Mouse (Mus musculus): Measurements from ENCODE around the gene Psmg3. TPM values are rescaled to one million over a fixed set of nuclear protein-coding genes. Genes with fewer than 3 reads are reported as not detected.

The Psmg3 gene
- polyA plus RNA-seq, 1 experiment from 2014 or later: 49.6 TPM

- Histone ChIP-seq H3K4me1 (ENCODE audit: control insufficient read depth, insufficient read depth, low read length) (no peaks in the 10 kb centered on the region), H3K27ac (ENCODE audit: low read depth, low read length) (no peak within 1 kb of the TSS), H3K36me3 (ENCODE audit: control insufficient read depth, insufficient read depth, low read length) (peaks cover 13% of the 10 kb centered on the region), H3K4me3 (ENCODE audit: low read depth, low read length) (no peak within 1 kb of the TSS), H3K9ac (ENCODE audit: low read depth, low read length) (no peak within 1 kb of the TSS), H3K9me3 (replicated peaks; ENCODE audit: control insufficient read depth, low read length) (no peaks in the 10 kb centered on the region), H3K27me3 (ENCODE audit: control insufficient read depth, insufficient read depth, low read length) (peaks cover 6% of the 10 kb centered on the region; the same call in 1 of the 2 replicates), H3K4me2 (no peak within 1 kb of the TSS)
- ATAC-seq (replicated peaks; ENCODE audit: insufficient number of reproducible peaks, low FRiP score, low TSS enrichment): no peak
- 83% methylated on average over 9 of the region's 9 CpGs for WGBS (ENCODE audit: insufficient replicate concordance)
These were observed 7.0 kb downstream of the Psmg3 start, which contains the start of gene Tmem184a for GRCm38 (mm10) chr5:139819538-139820181. TSS of gene Tmem184a (minus strand) at chr5:139819917.

GRCm38 (mm10) chr5:139818801-139819200 lies 7.9 kb downstream of the Psmg3 start:
- Histone ChIP-seq H3K36me3 (ENCODE audit: control insufficient read depth, insufficient read depth, low read length) (peaks cover 13% of the 10 kb centered on the region), H3K27me3 (ENCODE audit: control insufficient read depth, insufficient read depth, low read length) (peaks cover 15% of the 10 kb centered on the region), H3K9me3 (replicated peaks; ENCODE audit: control insufficient read depth, low read length) (no peaks in the 10 kb centered on the region), H3K9ac (ENCODE audit: low read depth, low read length) (no peak overlapping the region), H3K27ac (ENCODE audit: low read depth, low read length) (peak overlapping the region; percentile 35; the same call in 1 of the 2 replicates), H3K4me3 (ENCODE audit: low read depth, low read length) (no peak overlapping the region), H3K4me1 (ENCODE audit: control insufficient read depth, insufficient read depth, low read length) (no peaks in the 10 kb centered on the region), H3K4me2 (no peak overlapping the region)
- ATAC-seq (replicated peaks; ENCODE audit: insufficient number of reproducible peaks, low FRiP score, low TSS enrichment): 0 out of 2 replicates have a peak, but pooled peaks have one; percentile 52
- WGBS (ENCODE audit: insufficient replicate concordance): 38% methylated on average over 4 of the region's 4 CpGs

GRCm38 (mm10) chr5:139818056-139818455 lies 8.6 kb downstream of the Psmg3 start:
- Histone ChIP-seq H3K9me3 (replicated peaks; ENCODE audit: control insufficient read depth, low read length) (no peaks in the 10 kb centered on the region), H3K4me3 (ENCODE audit: low read depth, low read length) (no peak overlapping the region), H3K27ac (ENCODE audit: low read depth, low read length) (peak overlapping the region; percentile 35; the same call in 1 of the 2 replicates), H3K4me2 (no peak overlapping the region), H3K9ac (ENCODE audit: low read depth, low read length) (no peak overlapping the region; the same call in 1 of the 2 replicates), H3K36me3 (ENCODE audit: control insufficient read depth, insufficient read depth, low read length) (peaks cover 6% of the 10 kb centered on the region; the same call in 1 of the 2 replicates), H3K4me1 (ENCODE audit: control insufficient read depth, insufficient read depth, low read length) (no peaks in the 10 kb centered on the region), H3K27me3 (ENCODE audit: control insufficient read depth, insufficient read depth, low read length) (peaks cover 21% of the 10 kb centered on the region)
- peak; percentile 60; the same call in 1 of the 2 replicates for ATAC-seq (replicated peaks; ENCODE audit: insufficient number of reproducible peaks, low FRiP score, low TSS enrichment)
- 52% methylated on average over 3 of the region's 3 CpGs for WGBS (ENCODE audit: insufficient replicate concordance)

GRCm38 (mm10) chr5:139817292-139817691 lies 9.4 kb downstream of the Psmg3 start:
- ATAC-seq (replicated peaks; ENCODE audit: insufficient number of reproducible peaks, low FRiP score, low TSS enrichment): no peak
- Histone ChIP-seq H3K36me3 (ENCODE audit: control insufficient read depth, insufficient read depth, low read length) (0 out of 2 replicates have a peak, but pooled peaks cover 4% of the 10 kb centered on the region), H3K4me2 (no peak overlapping the region), H3K27me3 (ENCODE audit: control insufficient read depth, insufficient read depth, low read length) (peaks cover 27% of the 10 kb centered on the region), H3K4me3 (ENCODE audit: low read depth, low read length) (no peak overlapping the region), H3K9me3 (replicated peaks; ENCODE audit: control insufficient read depth, low read length) (no peaks in the 10 kb centered on the region), H3K4me1 (ENCODE audit: control insufficient read depth, insufficient read depth, low read length) (no peaks in the 10 kb centered on the region), H3K9ac (ENCODE audit: low read depth, low read length) (no peak overlapping the region), H3K27ac (ENCODE audit: low read depth, low read length) (no peak overlapping the region)
- 6% methylated on average over 1 of the region's 1 CpGs for WGBS (ENCODE audit: insufficient replicate concordance)

GRCm38 (mm10) chr5:139816445-139816844 lies 10.2 kb downstream of the Psmg3 start:
- Histone ChIP-seq H3K36me3 (ENCODE audit: control insufficient read depth, insufficient read depth, low read length) (no peaks in the 10 kb centered on the region), H3K4me2 (no peak overlapping the region), H3K9ac (ENCODE audit: low read depth, low read length) (no peak overlapping the region), H3K4me3 (ENCODE audit: low read depth, low read length) (no peak overlapping the region), H3K27ac (ENCODE audit: low read depth, low read length) (no peak overlapping the region), H3K27me3 (ENCODE audit: control insufficient read depth, insufficient read depth, low read length) (peaks cover 27% of the 10 kb centered on the region), H3K9me3 (replicated peaks; ENCODE audit: control insufficient read depth, low read length) (no peaks in the 10 kb centered on the region), H3K4me1 (ENCODE audit: control insufficient read depth, insufficient read depth, low read length) (peaks cover 6% of the 10 kb centered on the region; the same call in 1 of the 2 replicates)
- ATAC-seq (replicated peaks; ENCODE audit: insufficient number of reproducible peaks, low FRiP score, low TSS enrichment): no peak

GRCm38 (mm10) chr5:139815964-139816363 lies 10.7 kb downstream of the Psmg3 start:
- no peak overlapping the region for H3K4me2 ChIP-seq
- no peak for ATAC-seq (replicated peaks; ENCODE audit: insufficient number of reproducible peaks, low FRiP score, low TSS enrichment)
- H3K4me3 ChIP-seq (ENCODE audit: low read depth, low read length): no peak overlapping the region
- 67% methylated on average over 6 of the region's 6 CpGs for WGBS (ENCODE audit: insufficient replicate concordance)
- no peak overlapping the region for H3K9ac ChIP-seq (ENCODE audit: low read depth, low read length)
- peaks cover 27% of the 10 kb centered on the region for H3K27me3 ChIP-seq (ENCODE audit: control insufficient read depth, insufficient read depth, low read length)
- H3K4me1 ChIP-seq (ENCODE audit: control insufficient read depth, insufficient read depth, low read length): peaks cover 8% of the 10 kb centered on the region; the same call in 1 of the 2 replicates
- H3K27ac ChIP-seq (ENCODE audit: low read depth, low read length): no peak overlapping the region
- no peaks in the 10 kb centered on the region for H3K9me3 ChIP-seq (replicated peaks; ENCODE audit: control insufficient read depth, low read length)
- no peaks in the 10 kb centered on the region for H3K36me3 ChIP-seq (ENCODE audit: control insufficient read depth, insufficient read depth, low read length)

- H3K9ac ChIP-seq (ENCODE audit: low read depth, low read length): no peak overlapping the region
- H3K27ac ChIP-seq (ENCODE audit: low read depth, low read length): no peak overlapping the region
- peaks cover 8% of the 10 kb centered on the region; the same call in 1 of the 2 replicates for H3K4me1 ChIP-seq (ENCODE audit: control insufficient read depth, insufficient read depth, low read length)
- WGBS (ENCODE audit: insufficient replicate concordance): 6% methylated on average over 13 of the region's 13 CpGs
- H3K27me3 ChIP-seq (ENCODE audit: control insufficient read depth, insufficient read depth, low read length): peaks cover 27% of the 10 kb centered on the region
- no peak for ATAC-seq (replicated peaks; ENCODE audit: insufficient number of reproducible peaks, low FRiP score, low TSS enrichment)
- H3K4me2 ChIP-seq: no peak overlapping the region
- H3K4me3 ChIP-seq (ENCODE audit: low read depth, low read length): no peak overlapping the region
- no peaks in the 10 kb centered on the region for H3K36me3 ChIP-seq (ENCODE audit: control insufficient read depth, insufficient read depth, low read length)
- H3K9me3 ChIP-seq (replicated peaks; ENCODE audit: control insufficient read depth, low read length): no peaks in the 10 kb centered on the region
These were observed 12.7 kb downstream of the Psmg3 start for GRCm38 (mm10) chr5:139813963-139814381.

- peaks cover 27% of the 10 kb centered on the region for H3K27me3 ChIP-seq (ENCODE audit: control insufficient read depth, insufficient read depth, low read length)
- H3K4me3 ChIP-seq (ENCODE audit: low read depth, low read length): peak overlapping the region; percentile 23; the same call in 1 of the 2 replicates
- H3K27ac ChIP-seq (ENCODE audit: low read depth, low read length): no peak overlapping the region
- WGBS (ENCODE audit: insufficient replicate concordance): 36% methylated on average over 9 of the region's 10 CpGs
- peak overlapping the region; percentile 34 for H3K4me2 ChIP-seq
- H3K4me1 ChIP-seq (ENCODE audit: control insufficient read depth, insufficient read depth, low read length): peaks cover 8% of the 10 kb centered on the region; the same call in 1 of the 2 replicates
- H3K36me3 ChIP-seq (ENCODE audit: control insufficient read depth, insufficient read depth, low read length): no peaks in the 10 kb centered on the region
- no peak for ATAC-seq (replicated peaks; ENCODE audit: insufficient number of reproducible peaks, low FRiP score, low TSS enrichment)
- peak overlapping the region; percentile 34; the same call in 1 of the 2 replicates for H3K9ac ChIP-seq (ENCODE audit: low read depth, low read length)
- H3K9me3 ChIP-seq (replicated peaks; ENCODE audit: control insufficient read depth, low read length): no peaks in the 10 kb centered on the region
These were observed 13.6 kb downstream of the Psmg3 start for GRCm38 (mm10) chr5:139813126-139813490.

All from heart, embryonic 11.5 days (tissue).